Mouse (Mus musculus) stomach, postnatal 0 days (tissue): Measurements from ENCODE around the gene Ctbp2. TPM values are rescaled to one million over a fixed set of nuclear protein-coding genes. Genes with fewer than 3 reads are reported as not detected.

Experiments used
- ATAC-seq: fragments of 200-750 bp; cut with Nextera tagmentation; 2 replicates; pipeline ENCODE4 v1.8.0; 2017; ENCODE audit not compliant: low FRiP score, low TSS enrichment
- DNase-seq: peaks from one replicate; pipeline ENCODE4 v3.0.0-alpha.2; 2016; ENCODE audit warnings: low spot score
- H3K27ac ChIP-seq: fragments of 300-500 bp; sonication (generic); replicated peaks from 2 replicates; pipeline ENCODE4 v1.5.1; 2014; ENCODE audit warnings: mild to moderate bottlenecking, control low read depth
- H3K27me3 ChIP-seq: fragments of 300-500 bp; sonication (generic); 2 replicates; pipeline ENCODE4 v1.6.1; 2014; ENCODE audit warnings: low read length; ENCODE audit not compliant: control insufficient read depth, insufficient read depth
- H3K36me3 ChIP-seq: fragments of 300-500 bp; sonication (generic); 2 replicates; pipeline ENCODE4 v1.6.1; 2014; ENCODE audit warnings: low read length, mixed read lengths; ENCODE audit not compliant: control insufficient read depth, insufficient read depth
- H3K4me1 ChIP-seq: fragments of 300-500 bp; sonication (generic); replicated peaks from 2 replicates; pipeline ENCODE4 v1.6.1; 2014; ENCODE audit warnings: antibody characterized with exemption; ENCODE audit not compliant: control insufficient read depth, insufficient read depth
- H3K4me2 ChIP-seq: fragments of 300-500 bp; sonication (generic); replicated peaks from 2 replicates; pipeline ENCODE4 v1.6.1; 2014; ENCODE audit warnings: low read depth, mild to moderate bottlenecking, control low read depth, moderate library complexity
- H3K4me3 ChIP-seq: fragments of 300-500 bp; sonication (generic); 2 replicates; pipeline ENCODE4 v1.5.1; 2014; ENCODE audit warnings: low read depth, low read length, control low read depth
- H3K9ac ChIP-seq: fragments of 300-500 bp; sonication (generic); 2 replicates; pipeline ENCODE4 v1.6.1; 2014; ENCODE audit warnings: mild to moderate bottlenecking, low read length, control low read depth, mixed read lengths
- H3K9me3 ChIP-seq: fragments of 300-500 bp; sonication (generic); 2 replicates; pipeline ENCODE4 v1.6.1; 2016; ENCODE audit warnings: low read length; ENCODE audit not compliant: control insufficient read depth
- CTCF ChIP-seq: IDR thresholded peaks from 2 replicates; pipeline ENCODE4 v1.5.1; 2016; ENCODE audit warnings: antibody characterized with exemption, low read depth, mild to moderate bottlenecking, moderate library complexity
- EP300 ChIP-seq: optimal IDR thresholded peaks from 2 replicates; pipeline ENCODE3; 2016; ENCODE audit warnings: antibody characterized with exemption
- whole genome bisulfite sequencing: fragments of 180-500 bp; shearing (Covaris S2); extraction: QIAGEN DNeasy Blood & Tissue Kit; methylation state at CpG from one replicate; pipeline ENCODE4 v1.1.7; 2014; 5-methylcytosine and 5-hydroxymethylcytosine counted together
- polyA plus RNA-seq: library from polyadenylated mRNA; unstranded; fragments of >200 nt; fragmentation: Nextera tagmentation; extraction: Ambion mirVana; gene quantifications from 2 replicates; pipeline ENCODE4 v1.2.1, GENCODE M21; 2015

The Ctbp2 gene
- polyA plus RNA-seq, 1 experiment from 2014 or later: 48.6 TPM

DNA sequence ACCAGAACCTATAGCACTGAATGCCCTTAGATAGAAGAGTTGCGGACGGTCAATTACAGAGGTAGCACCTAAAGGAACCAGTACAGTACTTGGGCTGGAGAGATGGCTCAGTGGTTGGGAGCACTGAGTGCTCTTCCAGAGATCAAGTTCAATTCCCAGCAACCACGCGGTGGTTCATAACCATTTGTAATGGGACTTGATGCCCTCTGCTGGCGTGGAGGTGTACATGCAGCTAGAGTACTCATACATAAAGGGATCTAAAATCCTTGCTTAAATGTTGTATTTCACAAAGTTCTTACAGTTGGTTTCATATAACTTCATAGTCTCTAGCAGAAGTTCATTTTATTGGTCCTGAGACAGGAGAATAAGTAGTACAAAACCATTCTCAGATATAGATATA is 9.4 kb upstream of the Ctbp2 start:
- ATAC-seq: no peak
- TF ChIP-seq CTCF (peak; percentile 62), EP300 (no peak)
- Histone ChIP-seq H3K36me3 (no peaks in the 10 kb centered on the region), H3K27ac (no peak overlapping the region), H3K4me3 (no peak overlapping the region), H3K27me3 (no peaks in the 10 kb centered on the region), H3K4me2 (no peak overlapping the region), H3K9me3 (no peaks in the 10 kb centered on the region), H3K4me1 (no peaks in the 10 kb centered on the region), H3K9ac (no peak overlapping the region)
- WGBS: 81% methylated on average over 5 of the region's 5 CpGs
- DNase-seq: no peak

DNA sequence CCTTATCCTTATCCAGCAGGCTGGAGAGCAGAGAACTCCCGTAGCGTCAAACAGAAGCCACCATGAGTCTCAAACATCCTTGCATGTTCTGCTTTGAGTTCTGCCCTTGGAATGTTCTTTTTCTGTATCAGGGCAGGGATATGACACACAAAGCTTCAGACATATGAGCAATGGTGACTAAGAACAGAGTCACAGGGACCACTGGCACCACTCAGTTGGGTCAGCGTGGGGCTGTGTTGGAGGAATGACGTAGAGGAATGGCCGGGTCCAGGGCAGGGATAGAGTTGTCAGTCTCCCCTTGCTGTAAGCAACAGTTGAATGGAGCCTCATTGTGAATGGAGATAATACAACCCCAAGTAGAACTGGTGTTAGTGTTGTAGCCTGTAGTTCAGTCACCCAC is 8.5 kb upstream of the Ctbp2 start:
- TF ChIP-seq EP300 (no peak), CTCF (no peak)
- 97% methylated on average over 5 of the region's 5 CpGs for WGBS
- no peaks in the 10 kb centered on the region for H3K9me3 ChIP-seq
- no peak overlapping the region for H3K9ac ChIP-seq
- ATAC-seq: no peak
- no peak overlapping the region for H3K27ac ChIP-seq
- no peaks in the 10 kb centered on the region for H3K4me1 ChIP-seq
- H3K36me3 ChIP-seq: no peaks in the 10 kb centered on the region
- H3K27me3 ChIP-seq: no peaks in the 10 kb centered on the region
- H3K4me2 ChIP-seq: no peak overlapping the region
- no peak for DNase-seq
- no peak overlapping the region for H3K4me3 ChIP-seq

DNA sequence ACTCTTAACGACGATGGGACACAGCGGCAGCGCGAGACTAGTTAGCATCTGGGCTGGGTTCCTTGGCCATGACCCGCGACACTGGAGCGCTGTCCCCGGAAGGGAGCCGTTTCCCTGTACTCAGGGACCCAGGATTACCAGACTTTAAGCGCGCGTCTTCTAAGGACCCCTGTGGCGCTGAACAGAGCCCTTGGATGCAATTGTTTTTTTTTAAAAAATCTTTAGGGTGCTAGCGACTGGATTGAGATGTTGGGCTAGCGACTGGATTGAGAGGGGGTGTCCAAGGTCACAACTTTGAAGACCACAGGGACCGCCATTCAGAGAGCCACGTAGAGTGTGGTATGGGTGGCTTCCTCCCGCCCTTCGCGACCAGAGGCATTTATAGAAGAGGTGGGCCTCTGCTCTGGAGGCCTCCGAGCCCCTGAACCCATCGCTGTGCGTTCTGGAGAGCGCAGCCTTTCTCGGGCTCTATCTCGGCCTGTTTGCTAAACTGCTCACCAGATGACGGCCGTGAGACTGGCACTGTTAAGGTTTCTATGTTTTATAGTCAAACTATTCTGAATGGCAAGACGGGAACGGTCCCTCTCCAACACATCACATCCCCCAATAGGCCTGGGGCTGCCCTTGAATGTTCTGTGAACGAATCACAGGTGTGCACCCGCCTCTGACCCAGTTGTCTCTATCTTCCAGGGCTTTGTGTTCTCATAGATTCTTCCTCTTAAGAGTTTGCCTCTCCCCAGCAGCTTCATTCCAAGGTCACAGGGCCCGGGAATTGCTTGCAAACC is 739 bp upstream of the Ctbp2 start:
- peak overlapping the region; percentile 87 for H3K4me2 ChIP-seq
- no peaks in the 10 kb centered on the region for H3K9me3 ChIP-seq
- no peak for ATAC-seq
- DNase-seq: peak; percentile 38
- H3K36me3 ChIP-seq: no peaks in the 10 kb centered on the region
- peak overlapping the region; percentile 94 for H3K4me3 ChIP-seq
- 0 out of 2 replicates have a peak, but pooled peaks cover 2% of the 10 kb centered on the region for H3K4me1 ChIP-seq
- H3K27me3 ChIP-seq: no peaks in the 10 kb centered on the region
- H3K27ac ChIP-seq: peak overlapping the region; percentile 100
- WGBS: 32% methylated on average over 34 of the region's 34 CpGs
- TF ChIP-seq CTCF (no peak), EP300 (no peak)
- peak overlapping the region; percentile 98 for H3K9ac ChIP-seq

DNA sequence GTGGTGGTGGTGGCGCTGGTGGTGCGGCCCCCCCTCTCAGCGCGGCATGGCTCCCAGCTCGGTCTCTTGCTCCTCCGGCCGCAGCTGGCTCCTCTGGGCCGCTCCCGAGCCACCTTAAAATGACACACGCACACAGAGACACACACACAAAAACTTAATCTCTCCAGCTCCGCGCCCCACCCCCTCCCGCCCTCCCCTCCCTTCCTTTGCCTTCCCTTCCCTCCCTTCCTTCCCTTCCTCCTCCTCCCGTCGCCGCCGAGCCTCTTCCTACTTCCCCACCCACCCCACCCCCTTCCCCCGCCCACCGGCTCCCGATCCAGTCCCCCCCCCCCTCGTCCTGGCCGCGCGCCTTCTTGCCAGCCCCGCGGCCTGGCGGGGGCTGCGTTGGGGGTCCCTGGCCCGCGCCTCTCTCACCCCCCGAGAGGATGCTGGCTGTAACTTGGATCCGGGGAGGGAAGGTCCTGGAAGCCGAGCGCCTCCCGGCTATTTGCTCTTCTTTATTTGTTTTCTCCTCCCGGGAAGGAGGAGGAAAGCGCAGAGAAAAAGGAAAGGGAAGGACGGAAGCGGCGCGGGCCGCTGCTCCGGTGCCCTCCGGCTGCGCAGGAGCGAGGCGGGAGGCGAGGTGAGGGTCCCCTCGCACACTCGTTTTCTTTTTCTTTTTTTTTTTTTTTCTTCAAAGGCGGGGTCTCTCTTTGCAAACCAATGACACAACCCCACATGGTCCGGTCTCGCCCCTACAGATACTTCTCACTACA is 733 bp downstream of the Ctbp2 start, which contains the start of gene Fgfr2:
Gene Fgfr2, minus strand, starts transcription at position 107 of the 755 bp plus-strand sequence.
- ATAC-seq: peak; percentile 72
- TF ChIP-seq EP300 (no peak), CTCF (no peak)
- no peaks in the 10 kb centered on the region for H3K9me3 ChIP-seq
- under 1% methylated on average over 36 of the region's 53 CpGs for WGBS
- H3K9ac ChIP-seq: peak within 1 kb of the TSS; percentile 98
- peak within 1 kb of the TSS; percentile 100 for H3K27ac ChIP-seq
- H3K27me3 ChIP-seq: no peaks in the 10 kb centered on the region
- no peaks in the 10 kb centered on the region for H3K36me3 ChIP-seq
- H3K4me3 ChIP-seq: peak within 1 kb of the TSS; percentile 94
- H3K4me1 ChIP-seq: 0 out of 2 replicates have a peak, but pooled peaks cover 2% of the 10 kb centered on the region
- peak; percentile 88 for DNase-seq
- H3K4me2 ChIP-seq: peak within 1 kb of the TSS; percentile 87

DNA sequence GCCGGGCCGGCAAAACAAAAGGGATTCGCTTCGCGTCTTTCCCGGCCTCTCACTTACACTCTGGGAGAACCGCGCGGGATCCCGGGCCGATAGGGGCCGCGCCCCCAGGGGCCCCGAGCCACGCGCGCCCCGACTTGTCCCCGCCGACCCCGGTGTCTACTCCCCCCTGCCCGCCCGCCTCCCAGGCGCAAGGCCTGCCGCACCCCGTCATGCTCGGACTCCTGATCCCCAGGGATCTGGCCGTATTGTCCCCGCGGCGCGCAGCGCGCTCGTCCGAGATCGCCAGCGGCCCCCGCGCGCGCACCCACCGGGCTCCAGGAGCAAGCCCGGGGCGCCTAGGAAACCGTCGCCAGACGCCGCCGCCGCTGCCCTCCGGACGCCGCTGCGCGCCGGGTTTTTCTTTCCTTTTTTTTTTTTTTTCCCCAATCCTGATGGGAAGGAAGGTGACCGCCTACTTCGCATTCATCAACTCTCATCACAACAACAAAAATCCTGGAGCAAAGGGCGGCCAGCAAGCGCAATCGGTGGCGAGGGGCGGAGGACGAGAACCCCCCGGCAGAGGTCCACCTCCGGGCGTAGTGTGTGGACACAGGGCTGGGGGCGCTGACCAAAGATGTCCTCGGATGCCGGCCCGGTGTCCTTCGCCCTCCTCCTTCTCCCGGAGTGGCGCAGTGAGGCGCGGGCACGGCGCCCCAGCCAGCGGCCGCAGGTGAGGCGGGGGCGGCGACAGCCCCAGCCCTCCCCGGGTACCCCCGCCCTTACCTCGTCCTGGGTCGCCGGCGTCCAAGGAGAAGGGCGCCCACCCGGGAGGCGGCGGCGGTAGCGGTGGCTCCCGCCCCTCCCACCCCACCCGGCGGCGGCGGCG is 1.5 kb downstream of the Ctbp2 start:
- under 1% methylated on average over 62 of the region's 102 CpGs for WGBS
- H3K36me3 ChIP-seq: no peaks in the 10 kb centered on the region
- TF ChIP-seq CTCF (no peak; the same call in 1 of the 2 replicates), EP300 (no peak)
- ATAC-seq (no peak), DNase-seq (no peak)
- H3K9me3 ChIP-seq: no peaks in the 10 kb centered on the region
- no peaks in the 10 kb centered on the region for H3K27me3 ChIP-seq
- peak overlapping the region; percentile 94 for H3K4me3 ChIP-seq
- 0 out of 2 replicates have a peak, but pooled peaks cover 4% of the 10 kb centered on the region for H3K4me1 ChIP-seq
- H3K4me2 ChIP-seq: peak overlapping the region; percentile 87
- H3K27ac ChIP-seq: peak overlapping the region; percentile 100
- H3K9ac ChIP-seq: peak overlapping the region; percentile 98
